Mouse (Mus musculus): ENCODE measurements around the gene Tnfaip8l1. TPM values are rescaled to one million over a fixed set of nuclear protein-coding genes. Genes with fewer than 3 reads are reported as not detected.

Tnfaip8l1 gene
- total RNA-seq, 4 experiments from 2014 or later = 2.2 to 4.2 (median 3.8) TPM

DNA sequence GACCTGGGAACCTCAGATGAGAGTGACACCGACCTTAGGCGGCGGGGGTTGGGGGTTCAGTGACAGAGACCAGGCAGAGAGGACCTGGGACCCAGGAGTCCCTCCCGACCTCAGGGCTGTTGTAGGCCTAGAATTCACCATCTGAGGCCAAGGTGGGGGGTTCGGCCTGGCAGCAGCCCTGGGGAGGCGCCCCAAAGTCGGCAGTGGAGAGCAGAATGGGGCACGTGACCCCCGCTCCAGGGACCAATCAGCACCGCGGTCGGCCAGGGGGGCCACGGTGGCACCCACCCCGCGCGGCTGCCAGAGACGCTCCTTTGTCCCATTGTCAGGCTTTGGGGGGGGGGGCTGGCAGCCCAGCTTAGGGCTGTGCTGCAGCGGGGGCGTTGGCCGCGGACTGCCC, 22.9 kb upstream of the Tnfaip8l1 start:
- no peak for DNase-seq

DNA sequence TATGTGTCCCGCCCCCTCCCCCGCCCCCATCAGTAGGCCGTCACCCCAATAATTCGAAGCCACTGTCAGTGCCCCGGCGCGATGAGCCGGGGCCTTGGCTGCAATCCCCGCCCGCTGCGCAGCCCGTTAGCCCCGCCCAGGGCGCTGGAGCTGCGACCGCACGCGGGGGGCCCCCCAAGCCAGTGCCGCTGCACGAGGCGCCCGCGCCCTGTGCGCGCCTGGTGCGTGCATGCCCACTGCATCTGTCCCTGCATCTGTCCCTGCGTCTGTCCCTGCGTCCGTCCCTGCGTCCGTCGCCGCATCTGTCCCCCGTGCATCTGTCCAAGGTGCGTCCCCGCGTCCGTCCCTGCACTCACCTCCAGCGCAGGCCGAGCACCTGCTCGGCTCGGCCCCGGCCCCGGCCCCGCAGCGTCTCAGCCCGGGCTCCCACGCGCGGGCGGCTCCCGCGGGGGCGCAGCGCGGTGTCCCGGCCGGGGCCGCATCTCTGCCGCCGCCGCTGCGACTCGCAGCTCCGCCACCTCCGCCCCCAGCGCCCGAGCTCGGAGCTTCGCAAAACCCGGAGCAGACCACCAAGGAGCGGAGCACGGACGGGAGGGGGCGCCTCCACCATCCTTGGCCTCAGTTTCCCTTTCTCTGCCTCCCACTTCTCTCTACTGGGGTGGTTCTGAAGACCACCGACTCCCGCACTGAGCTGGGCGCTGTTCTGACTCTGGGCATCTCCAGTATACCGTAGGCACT, 22.2 kb upstream of the Tnfaip8l1 start, which contains the start of gene Sema6b:
Gene Sema6b, minus strand, starts transcription at position 486 of the 738 bp plus-strand sequence.
- no peak for DNase-seq

DNA sequence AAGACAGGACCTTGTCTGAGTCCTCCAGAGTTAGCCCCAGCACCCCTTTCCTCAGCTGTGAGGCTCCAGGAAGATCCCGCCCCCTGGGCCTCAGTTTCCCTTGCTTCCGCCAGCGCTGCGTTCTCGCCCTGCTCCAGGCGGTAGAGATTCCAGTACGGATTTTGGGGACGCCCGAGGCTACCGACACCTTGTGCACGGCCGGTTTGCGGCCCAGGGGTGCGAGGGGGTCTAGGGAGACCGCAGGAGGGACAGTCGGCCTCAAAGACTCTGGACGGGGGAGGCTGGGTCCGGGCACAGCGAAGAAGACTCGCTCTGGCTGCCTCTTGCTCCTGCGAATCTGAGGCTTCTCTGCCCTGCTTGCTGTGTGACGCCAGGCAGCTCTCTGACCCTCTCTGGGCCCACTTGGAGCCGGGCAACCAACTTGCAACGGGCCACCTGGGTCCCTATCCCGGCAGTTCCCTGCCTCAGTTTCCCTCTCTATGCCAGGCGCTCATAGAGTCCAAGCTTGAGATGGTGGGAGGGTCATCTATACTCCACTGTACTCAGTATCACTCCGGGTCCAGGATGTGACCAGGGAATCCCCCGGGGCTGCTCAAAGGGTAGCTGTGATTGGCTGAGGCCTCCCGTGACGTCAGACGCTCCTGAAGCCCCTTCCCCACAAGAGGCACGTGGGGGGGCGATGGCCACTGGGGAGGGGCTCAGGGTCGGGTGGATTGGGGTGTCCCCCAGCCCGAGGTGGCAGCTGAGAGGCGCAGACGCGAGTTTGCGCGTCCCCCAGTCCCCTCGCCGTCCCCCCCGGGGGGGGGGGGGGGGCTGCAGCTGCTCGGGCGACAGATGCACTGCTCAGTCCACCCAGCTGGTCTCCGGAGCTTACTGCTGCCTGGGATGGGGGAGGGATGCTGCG, 20.3 kb upstream of the Tnfaip8l1 start:
- no peak for DNase-seq

DNA sequence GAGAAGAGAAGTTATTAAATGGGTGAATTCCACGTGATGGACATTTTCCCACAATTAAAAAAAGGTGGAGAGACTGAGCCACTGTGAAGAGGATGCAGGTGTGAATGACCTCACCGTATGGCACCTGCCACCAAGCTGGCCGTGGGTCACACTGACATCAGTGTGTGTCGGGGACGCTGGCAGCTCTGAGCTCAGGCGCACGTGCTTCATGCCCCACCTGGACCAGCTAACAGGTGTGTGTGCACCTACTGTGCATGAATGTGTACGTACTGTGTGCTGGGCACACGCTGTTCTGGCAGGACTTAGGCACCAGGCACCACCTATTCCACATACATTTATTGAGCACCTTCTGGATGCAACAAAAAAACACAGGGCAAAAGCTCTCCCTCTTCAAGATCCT, 17.7 kb upstream of the Tnfaip8l1 start:
- no peak for DNase-seq

DNA sequence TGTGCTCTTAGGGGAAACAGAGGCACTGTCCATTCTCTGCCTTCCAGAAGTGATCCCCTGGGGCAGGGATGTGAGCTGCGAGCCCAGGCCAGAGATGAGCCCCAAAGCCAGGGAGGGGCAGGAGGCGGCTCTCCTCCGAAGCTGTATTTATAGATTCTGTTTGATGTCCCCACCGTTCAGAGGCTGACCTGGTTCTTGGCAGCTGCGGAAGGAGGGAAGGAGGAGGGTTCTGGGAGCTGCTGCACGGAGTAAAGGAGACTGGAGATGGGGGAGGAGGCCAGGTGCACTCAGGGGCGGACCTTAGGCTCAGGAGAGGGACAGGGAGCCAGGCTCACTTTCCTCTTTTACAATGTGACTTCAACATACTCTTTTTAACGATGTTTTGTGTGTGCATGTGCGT, 16.1 kb upstream of the Tnfaip8l1 start:
- no peak for DNase-seq

DNA sequence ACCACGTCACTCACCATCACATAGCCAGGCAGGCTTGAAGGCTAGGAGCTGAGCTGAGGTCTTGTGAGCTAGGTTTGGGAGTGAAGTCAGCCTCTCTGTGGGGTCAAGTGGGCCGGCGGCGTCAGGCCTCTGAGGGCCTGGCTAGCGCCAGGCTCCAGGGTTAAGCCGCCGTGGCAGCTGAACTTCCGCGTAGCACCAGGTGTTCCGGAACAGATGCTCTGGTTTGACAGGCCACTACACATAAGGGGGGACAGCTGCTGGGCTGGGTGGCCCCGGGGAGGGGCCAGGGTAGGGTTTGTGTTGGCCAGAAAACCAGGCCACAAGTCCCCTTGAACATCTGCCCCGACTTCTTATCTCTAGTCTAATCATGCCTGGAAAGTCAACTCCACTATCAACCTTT, 14.9 kb upstream of the Tnfaip8l1 start:
- no peak for DNase-seq

DNA sequence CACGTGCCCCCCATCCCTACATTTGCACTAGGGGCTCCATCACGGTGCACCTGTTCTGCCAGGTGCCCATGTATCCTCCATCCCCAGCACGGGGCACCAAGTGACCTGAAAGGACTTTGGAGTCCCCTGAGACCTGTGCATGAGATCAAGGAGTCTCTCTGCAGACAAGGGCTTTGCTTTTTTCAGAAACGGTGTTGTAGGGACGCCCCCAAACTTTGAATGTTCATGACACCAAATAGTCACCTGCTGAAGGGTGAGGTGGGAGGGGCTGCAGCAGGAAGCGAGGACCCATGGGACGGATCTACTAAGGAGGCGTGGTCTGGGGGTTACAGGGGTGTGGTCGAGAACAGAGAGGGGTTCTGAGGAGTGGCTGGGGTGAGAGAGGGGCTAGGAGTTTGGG, 14.0 kb upstream of the Tnfaip8l1 start:
- DNase-seq = no peak

DNA sequence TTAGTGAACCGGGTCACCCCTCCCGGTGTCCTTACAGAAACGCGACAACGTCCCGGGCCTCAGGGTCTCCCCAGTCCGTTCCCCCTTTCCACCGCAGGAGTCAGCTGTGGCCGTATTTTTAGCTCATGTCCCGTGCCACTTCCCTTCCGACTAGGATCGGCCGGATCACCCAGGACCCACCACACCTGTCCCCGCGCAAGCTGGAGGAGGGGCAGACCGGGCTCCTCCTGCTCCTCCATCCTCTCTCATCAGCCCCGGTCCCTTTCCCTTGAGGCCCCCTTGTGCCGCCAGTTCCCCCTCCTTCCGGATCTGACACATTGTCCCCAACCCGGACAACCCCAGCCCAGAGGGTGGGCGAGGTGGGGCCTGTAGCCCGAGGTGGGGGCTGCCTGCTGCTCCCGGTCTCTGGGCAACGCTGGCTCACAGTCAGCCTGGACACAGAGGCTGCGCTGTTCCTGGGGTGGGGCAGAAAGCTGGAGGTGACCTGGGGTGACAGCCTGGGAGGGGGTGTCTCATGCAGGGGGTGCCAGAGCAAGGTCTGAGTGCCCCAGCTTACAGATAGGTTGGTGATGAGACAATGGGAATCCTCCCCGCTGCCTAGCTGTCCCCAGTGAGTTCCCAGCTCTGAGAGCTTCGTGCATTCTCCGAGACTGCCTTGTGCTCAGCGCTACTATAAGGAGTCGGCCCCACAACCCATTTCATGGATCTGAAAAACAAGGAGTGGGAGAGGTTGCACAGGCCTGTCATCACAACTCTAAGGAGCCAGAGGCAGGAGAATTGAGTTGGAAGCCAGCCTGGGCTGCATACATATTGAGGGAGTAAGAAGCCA, 13.3 kb upstream of the Tnfaip8l1 start:
- DNase-seq = no peak

DNA sequence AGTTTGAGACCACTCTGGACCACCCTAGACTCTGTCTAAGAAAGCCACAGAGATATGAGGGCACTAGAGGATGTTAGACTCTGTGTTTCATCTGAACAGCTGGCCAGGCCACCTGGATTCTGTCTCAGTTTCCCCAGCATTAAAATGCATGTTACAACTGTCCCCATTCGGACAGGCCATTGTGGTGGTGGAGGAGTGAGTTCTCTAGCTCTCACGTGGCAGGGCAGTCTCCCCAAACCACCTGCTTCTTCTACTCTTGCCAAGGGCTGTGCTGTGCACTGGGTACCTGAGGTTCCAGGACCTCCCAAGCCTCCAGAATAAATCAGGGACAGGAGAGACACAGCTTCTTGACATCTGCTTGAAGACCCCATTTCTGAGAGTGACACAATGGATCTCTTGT, 12.4 kb upstream of the Tnfaip8l1 start:
- no peak for DNase-seq

DNA sequence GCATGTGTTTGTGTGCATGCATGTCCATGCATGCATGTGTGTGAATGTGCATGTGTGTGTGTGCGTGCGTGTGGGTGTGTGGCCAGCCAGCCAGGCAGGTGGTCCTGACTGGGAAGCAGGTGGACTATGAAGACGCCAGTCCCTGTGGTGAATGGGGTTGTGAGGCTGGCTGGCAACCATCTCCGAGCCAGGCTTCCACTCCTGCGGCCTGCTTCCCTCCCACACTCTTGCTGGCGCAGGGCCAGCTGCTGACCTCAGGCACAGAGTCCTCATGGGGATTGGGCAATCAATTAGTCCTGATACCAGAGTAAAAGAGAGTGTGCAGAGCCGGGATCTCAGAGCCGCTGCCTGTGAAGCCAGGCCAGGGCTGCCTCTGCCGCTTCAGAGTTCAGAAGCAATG, 8.6 kb upstream of the Tnfaip8l1 start:
- peak; percentile 74 for DNase-seq

DNA sequence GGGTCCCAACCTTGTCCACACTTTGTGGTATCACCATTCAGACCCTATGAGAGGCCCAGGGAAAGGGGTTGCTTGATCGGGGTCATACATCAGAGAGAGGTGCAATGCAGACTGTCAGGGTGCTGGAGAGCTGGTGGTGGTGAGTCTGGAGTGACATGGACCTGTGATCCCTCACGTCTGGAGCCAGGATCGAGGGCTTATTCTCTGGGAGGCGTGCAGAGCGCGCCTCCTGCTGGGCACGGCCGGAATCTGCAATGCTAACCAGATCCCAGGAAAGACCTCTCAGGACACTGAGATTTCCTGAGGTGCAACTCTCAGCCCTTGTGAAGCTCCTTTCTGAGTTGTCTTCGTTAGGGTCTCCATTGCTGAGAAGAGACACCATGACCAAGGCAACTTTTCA, 2.5 kb upstream of the Tnfaip8l1 start:
- no peak for DNase-seq

DNA sequence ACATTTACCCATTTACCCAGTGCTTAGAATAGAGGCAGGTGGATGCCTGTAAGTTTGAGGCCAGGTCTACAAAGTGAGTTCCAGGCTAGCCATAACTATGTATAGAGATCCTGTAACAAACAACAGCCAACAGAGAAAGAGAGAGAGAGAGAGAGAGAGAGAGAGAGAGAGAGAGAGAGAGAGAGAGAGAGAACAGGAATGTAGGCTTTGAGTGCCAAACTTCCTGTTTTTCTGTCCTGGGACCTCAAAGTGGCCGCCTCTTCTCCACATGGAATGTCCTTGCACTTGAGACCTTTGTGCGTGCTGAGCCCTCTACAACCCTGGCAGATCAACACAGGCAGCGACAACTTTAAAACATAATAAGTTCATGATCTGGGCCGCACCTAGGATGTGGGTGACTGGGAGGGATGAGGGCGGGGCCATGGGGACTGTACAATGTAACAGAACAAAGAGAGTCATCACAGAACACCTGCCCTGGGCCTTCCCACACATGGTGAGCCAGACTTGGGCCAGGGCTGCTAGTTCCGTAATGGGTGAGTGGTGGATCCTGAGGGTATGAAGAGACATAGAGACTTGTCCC, 1.3 kb downstream of the Tnfaip8l1 start:
- no peak for DNase-seq

DNA sequence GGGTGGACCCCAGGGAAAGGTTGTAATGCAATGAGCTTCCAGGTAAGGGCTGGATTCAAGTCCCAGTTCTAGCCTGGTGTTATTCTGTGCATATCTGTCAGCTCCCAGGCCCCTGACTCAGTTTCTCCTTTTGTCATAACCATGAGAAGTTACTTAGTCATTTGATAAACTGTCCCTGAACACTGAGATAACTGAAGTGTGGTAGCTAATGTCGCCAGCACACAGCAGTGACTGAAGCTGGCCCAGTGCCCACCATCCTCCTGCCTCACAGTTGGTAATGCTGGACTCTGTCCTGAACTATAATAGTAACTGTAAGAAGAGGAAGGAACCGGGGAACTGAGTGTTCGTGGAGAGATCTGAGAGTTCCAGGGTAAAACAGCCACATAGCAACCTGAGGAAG, 2.2 kb downstream of the Tnfaip8l1 start:
- no peak for DNase-seq

DNA sequence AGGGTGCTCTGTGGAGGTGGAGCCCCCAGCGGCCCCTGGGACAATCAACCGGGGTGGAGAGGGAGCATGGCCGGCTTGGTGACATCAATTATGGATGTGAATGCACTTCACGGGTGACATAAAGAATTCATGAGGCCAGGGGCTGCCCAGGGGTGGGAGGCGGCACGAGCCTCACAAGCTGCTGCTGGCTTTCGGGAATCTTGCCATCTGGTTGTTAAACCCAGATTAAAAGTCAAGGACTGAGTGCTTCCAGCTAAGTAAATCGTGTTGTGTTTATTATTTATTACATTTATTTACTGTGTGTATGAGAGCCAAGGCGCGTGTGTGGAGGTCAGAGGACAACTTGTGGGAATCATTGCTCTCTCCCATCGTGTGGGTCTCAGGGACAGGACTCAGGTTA, 3.4 kb downstream of the Tnfaip8l1 start:
- no peak for DNase-seq

DNA sequence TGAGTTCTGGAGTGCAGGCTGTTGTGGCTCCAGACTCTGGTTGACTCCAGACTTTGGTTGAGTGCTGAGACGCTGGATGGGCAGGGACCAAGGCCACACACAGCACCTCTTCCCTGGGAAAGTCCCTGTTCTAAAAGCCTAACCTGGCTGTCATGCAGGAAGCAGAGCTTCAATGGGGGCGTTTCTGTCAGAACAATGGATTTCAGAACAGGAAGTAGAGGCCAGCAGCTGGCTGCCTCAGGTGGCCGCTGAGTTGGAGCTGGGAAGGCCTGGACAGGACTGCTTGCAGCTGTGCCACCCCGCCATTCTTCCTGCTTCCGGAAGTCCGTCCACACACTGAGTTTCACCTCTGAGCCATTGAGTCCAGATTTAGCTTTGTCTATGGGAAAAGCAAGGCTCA, 7.6 kb downstream of the Tnfaip8l1 start:
- no peak for DNase-seq

DNA sequence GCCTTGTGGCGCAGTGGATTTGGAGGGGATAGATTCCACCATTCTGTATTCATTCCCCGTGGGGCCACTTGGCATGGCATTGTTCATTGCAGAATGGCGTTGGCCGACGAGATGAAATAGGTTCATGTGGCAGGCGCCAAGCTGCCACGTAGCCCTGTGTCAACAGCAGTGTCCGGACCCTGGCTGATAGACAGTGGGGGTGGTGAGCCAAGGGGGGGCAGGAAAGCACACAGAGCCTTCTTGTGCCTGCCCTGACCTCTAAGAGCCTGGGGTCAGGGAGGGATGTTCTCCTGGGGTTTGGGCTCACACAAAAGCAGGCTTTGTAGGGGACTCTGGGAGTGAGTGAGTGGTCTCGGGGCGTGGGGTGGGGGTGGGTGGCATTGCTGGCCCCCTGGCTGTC, 8.4 kb downstream of the Tnfaip8l1 start:
- DNase-seq = no peak

DNA sequence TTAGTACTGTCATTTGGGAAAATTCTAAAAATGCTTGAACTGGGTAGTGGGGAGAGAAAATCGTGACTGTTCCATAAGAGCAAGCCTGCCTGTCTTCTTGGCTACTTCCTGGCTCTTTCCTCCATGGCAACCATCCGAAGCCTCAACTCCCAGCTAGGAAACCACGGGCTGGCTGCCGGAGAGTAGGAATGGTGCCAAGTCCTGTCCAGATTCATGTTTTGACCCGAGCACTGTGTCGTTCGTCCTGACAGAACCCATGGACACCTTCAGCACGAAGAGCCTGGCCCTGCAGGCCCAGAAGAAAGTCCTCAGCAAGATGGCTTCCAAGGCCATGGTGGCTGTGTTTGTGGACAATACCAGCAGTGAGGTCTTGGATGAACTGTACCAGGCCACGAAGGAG, 9.2 kb downstream of the Tnfaip8l1 start:
- no peak for DNase-seq

DNA sequence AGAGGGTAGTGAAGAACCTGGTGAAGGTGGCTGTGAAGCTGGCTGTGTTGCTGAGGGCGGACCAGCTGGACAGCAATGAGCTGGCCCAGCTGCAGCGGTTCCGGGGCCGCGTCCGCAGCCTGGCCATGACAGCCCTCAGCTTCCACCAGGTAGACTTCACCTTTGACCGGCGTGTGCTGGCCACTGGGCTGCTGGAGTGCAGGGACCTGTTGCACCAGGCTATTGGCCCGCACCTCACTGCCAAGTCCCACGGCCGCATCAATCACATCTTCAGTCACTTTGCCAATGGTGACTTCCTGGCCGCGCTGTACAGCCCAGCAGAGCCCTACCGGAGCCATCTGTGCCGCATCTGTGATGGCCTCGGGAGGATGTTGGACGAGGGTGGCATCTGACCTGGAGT, 9.6 kb downstream of the Tnfaip8l1 start:
- no peak for DNase-seq

DNA sequence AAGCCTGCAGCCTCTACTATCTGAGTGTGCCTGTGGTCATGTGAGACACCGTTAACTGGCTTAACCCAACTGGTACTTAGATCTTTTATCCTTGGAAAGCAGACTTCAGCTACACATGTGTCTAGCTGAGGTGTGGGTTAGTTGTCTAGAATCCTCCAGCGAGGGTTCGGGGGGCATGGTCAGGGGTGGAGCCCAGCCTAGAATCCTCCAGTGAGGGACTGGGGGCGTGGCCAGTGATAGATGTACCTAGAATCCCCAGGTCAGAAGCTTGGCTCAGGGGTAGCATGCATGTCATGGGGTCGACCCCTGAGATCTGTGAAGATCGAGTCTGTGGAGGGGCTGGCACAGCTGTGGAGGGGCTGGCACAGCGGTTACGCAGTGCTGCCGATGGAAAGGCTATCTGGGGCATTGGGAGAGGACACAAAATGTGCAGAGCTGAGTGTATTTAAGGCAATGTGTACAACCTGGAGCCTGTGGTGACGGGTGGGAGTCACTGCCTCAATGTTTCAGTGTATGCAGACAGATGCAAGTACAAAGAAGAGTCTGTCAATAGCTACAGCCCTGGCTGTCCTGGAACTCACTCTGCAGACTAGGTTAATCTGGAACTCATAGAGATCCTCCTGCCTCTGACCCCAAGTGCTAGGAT, 11.2 kb downstream of the Tnfaip8l1 start:
- no peak for DNase-seq

DNA sequence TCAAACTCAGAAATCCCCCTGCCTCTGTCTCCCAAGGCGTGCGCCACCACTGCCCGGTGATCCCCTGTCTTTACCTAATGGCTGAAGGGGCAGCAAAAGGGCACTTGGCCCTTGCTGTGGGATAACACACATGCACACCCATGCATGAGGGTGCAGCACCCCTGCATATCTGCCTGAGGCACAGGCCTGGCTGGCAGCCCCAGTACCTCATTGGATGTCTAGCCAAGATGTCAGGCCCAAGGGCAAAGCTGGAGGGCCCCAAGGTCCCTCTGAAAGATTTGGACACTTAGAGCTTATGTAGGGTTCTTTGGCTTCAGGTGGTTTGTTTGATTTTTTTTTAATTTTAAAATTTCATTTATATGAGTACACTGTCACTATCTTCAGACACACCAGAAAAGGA, 13.1 kb downstream of the Tnfaip8l1 start:
- no peak for DNase-seq

DNA sequence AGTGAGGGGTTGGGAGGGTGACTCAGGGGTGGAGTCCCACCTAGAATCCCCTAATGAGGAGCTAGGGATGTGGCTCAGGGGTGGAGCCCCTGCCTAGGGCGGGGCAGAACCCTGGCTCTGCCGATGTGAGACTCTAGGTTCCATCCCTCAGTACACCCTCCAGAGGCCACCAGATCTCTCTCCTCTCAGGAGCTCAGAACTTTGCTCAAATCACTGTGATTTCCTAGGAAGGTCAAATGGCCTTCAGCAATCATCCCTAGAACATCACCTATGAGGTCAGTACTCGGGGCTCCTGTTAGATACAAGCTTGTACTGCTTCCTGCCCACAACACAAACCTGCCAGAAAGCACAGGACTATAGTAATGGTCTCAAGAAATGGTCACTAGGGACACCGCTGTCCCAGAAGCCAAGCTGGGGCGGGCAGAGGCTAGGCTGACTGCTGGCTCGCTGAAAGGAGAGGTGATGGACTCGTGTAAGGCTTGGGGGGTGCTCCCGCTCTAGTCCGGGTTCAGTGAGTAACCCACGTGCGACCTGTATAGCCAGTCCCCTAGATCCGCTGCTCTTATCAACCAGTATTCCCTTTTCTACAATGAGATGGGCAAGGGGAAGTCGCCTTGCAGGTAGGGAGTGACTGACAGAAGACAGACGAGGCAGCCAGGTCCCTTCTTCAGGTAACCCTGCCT, 20.8 kb downstream of the Tnfaip8l1 start:
- no peak for DNase-seq
